ENCODE assay signal across 8 mouse cellular contexts in genomic region chr12:39920466-39920913, GRCm38 (mm10).
DNase-seq lines count a peak whose midpoint lies in the region; ATAC-seq lines count a peak whose summit lies in the region.

No protein-coding gene starts in this region.

- no peak overlapping the region for H3K9ac ChIP-seq in embryonic facial prominence, embryonic 14.5 days (ENCODE audit: low read depth, low read length)
- H3K9ac ChIP-seq in heart, embryonic 14.5 days (ENCODE audit: low read length) = no peak overlapping the region

- no peaks in the 10 kb centered on the region for H3K27me3 ChIP-seq in embryonic facial prominence, embryonic 14.5 days (replicated peaks; ENCODE audit: control insufficient read depth, insufficient read depth, low read length)
- H3K27me3 ChIP-seq in heart, embryonic 14.5 days (ENCODE audit: control insufficient read depth, insufficient read depth, low read length) = no peaks in the 10 kb centered on the region

- peak overlapping the region; percentile 48; the same call in 1 of the 2 replicates for H3K27ac ChIP-seq in embryonic facial prominence, embryonic 14.5 days (replicated peaks; ENCODE audit: low read depth, low read length)
- H3K27ac ChIP-seq in heart, embryonic 14.5 days (replicated peaks in 1 of 2; ENCODE audit: control insufficient read depth in 1 of 2, insufficient read depth in 1 of 2, low read depth in 2 of 2, low read length in 2 of 2) = no peak overlapping the region; a peak in 1 of 4 replicates

- H3K9me3 ChIP-seq in embryonic facial prominence, embryonic 14.5 days (ENCODE audit: control insufficient read depth, low read length) = no peaks in the 10 kb centered on the region
- no peaks in the 10 kb centered on the region for H3K9me3 ChIP-seq in heart, embryonic 14.5 days (ENCODE audit: control insufficient read depth, low read length)

- ATAC-seq in embryonic facial prominence, embryonic 14.5 days (ENCODE audit: low read depth) = peak; percentile 94
- peak; percentile 76 for ATAC-seq in heart, embryonic 14.5 days (ENCODE audit: insufficient number of reproducible peaks, insufficient read depth, low FRiP score, low read depth)

- 21% methylated on average over 8 of the region's 8 CpGs for WGBS in embryonic facial prominence, embryonic 14.5 days
- WGBS in heart, embryonic 14.5 days = 29% methylated on average over 8 of the region's 8 CpGs

- DNase-seq in ovary, postnatal 36 days (ENCODE audit: low spot score) = peak; percentile 10
- DNase-seq in ovary, postnatal 14 days (ENCODE audit: low spot score) = no peak
- DNase-seq in embryonic facial prominence, embryonic 14.5 days (ENCODE audit: low spot score) = peak; percentile 93
- DNase-seq in kidney, postnatal 10 days = peak; percentile 74
- DNase-seq in lung, postnatal 14 days = peak; percentile 32
- DNase-seq in right cerebral cortex, postnatal 25 days = peak; percentile 14
- no peak for DNase-seq in urinary bladder, postnatal 14 days (ENCODE audit: low spot score)

- H3K4me2 ChIP-seq in embryonic facial prominence, embryonic 14.5 days (ENCODE audit: low read depth, low read length) = 0 out of 2 replicates have a peak overlapping the region, but pooled peaks have one; percentile 15
- no peak overlapping the region for H3K4me2 ChIP-seq in heart, embryonic 14.5 days (ENCODE audit: low read length)

- H3K4me3 ChIP-seq in embryonic facial prominence, embryonic 14.5 days (ENCODE audit: low read depth, low read length) = no peak overlapping the region
- no peak overlapping the region for H3K4me3 ChIP-seq in heart, embryonic 14.5 days (ENCODE audit: control insufficient read depth in 1 of 2, insufficient read depth in 1 of 2, low read depth in 1 of 2, low read length in 2 of 2)

- peaks cover 5% of the 10 kb centered on the region; the same call in 1 of the 2 replicates for H3K4me1 ChIP-seq in embryonic facial prominence, embryonic 14.5 days (ENCODE audit: control insufficient read depth, insufficient read depth, low read length)
- H3K4me1 ChIP-seq in heart, embryonic 14.5 days (ENCODE audit: control insufficient read depth in 2 of 2, insufficient read depth in 2 of 2, low read length in 2 of 2) = peaks cover 3 to 10% of the 10 kb centered on the region in 2 experiments; a peak in 3 of 4 replicates

- no peaks in the 10 kb centered on the region for H3K36me3 ChIP-seq in embryonic facial prominence, embryonic 14.5 days (ENCODE audit: control insufficient read depth, insufficient read depth, low read length)
- no peaks in the 10 kb centered on the region for H3K36me3 ChIP-seq in heart, embryonic 14.5 days (ENCODE audit: control insufficient read depth, insufficient read depth, low read length)

Comparison
In these comparisons a context has a peak if more than half of its experiments do, and no peak if none do; other contexts are left out.
1. DNase-seq: peak in ovary, postnatal 36 days (single experiment), embryonic facial prominence, embryonic 14.5 days (single experiment), kidney, postnatal 10 days (single experiment), lung, postnatal 14 days (single experiment) and right cerebral cortex, postnatal 25 days (single experiment); none in ovary, postnatal 14 days (single experiment) and urinary bladder, postnatal 14 days (single experiment).